Mouse (Mus musculus): ENCODE data around the gene Fyn. TPM values are rescaled to one million over a fixed set of nuclear protein-coding genes. Genes with fewer than 3 reads are reported as not detected.

Fyn gene
- polyA plus RNA-seq, 1 experiment from 2014 or later: 6.5 TPM

- ATAC-seq (no peak), DNase-seq (no peak)
- H3K9ac ChIP-seq (replicated peaks): no peak overlapping the region
- H3K4me2 ChIP-seq (ENCODE audit: low read depth, low read length): no peak overlapping the region
- peaks cover 6% of the 10 kb centered on the region for H3K4me1 ChIP-seq (ENCODE audit: insufficient read depth)
- WGBS (ENCODE audit: insufficient replicate concordance): 87% methylated on average over 5 of the region's 5 CpGs
- no peak overlapping the region for H3K27ac ChIP-seq (ENCODE audit: low read depth)
- H3K4me3 ChIP-seq (ENCODE audit: low read depth, low read length): no peak overlapping the region
- no peaks in the 10 kb centered on the region for H3K27me3 ChIP-seq (ENCODE audit: insufficient read depth, low read length)
- H3K36me3 ChIP-seq (replicated peaks; ENCODE audit: insufficient read depth, low read length): no peaks in the 10 kb centered on the region
- TF ChIP-seq CTCF (IDR thresholded peaks at IDR 0.05; ENCODE audit: low read depth) (no peak), EP300 (IDR thresholded peaks at IDR 0.05; ENCODE audit: low read depth) (no peak)
- no peaks in the 10 kb centered on the region for H3K9me3 ChIP-seq (ENCODE audit: low read length)
Observed at GRCm38 (mm10) chr10:39438905-39439304, 70.2 kb downstream of the Fyn start.

- TF ChIP-seq EP300 (IDR thresholded peaks at IDR 0.05; ENCODE audit: low read depth): no peak
- no peak for TF ChIP-seq CTCF (IDR thresholded peaks at IDR 0.05; ENCODE audit: low read depth)
- no peak overlapping the region for H3K4me3 ChIP-seq (ENCODE audit: low read depth, low read length)
- no peaks in the 10 kb centered on the region for H3K4me1 ChIP-seq (ENCODE audit: insufficient read depth)
- no peaks in the 10 kb centered on the region for H3K36me3 ChIP-seq (replicated peaks; ENCODE audit: insufficient read depth, low read length)
- no peak overlapping the region for H3K4me2 ChIP-seq (ENCODE audit: low read depth, low read length)
- no peaks in the 10 kb centered on the region for H3K27me3 ChIP-seq (ENCODE audit: insufficient read depth, low read length)
- H3K27ac ChIP-seq (ENCODE audit: low read depth): no peak overlapping the region
- H3K9ac ChIP-seq (replicated peaks): no peak overlapping the region
- ATAC-seq (no peak), DNase-seq (no peak)
- 78% methylated on average over 9 of the region's 9 CpGs for WGBS (ENCODE audit: insufficient replicate concordance)
- H3K9me3 ChIP-seq (ENCODE audit: low read length): no peaks in the 10 kb centered on the region
Observed at GRCm38 (mm10) chr10:39440506-39440905, 71.9 kb downstream of the Fyn start.

- Histone ChIP-seq H3K4me3 (ENCODE audit: low read depth, low read length) (no peak overlapping the region), H3K4me2 (ENCODE audit: low read depth, low read length) (no peak overlapping the region), H3K27ac (ENCODE audit: low read depth) (no peak overlapping the region), H3K27me3 (ENCODE audit: insufficient read depth, low read length) (no peaks in the 10 kb centered on the region), H3K9me3 (ENCODE audit: low read length) (no peaks in the 10 kb centered on the region), H3K9ac (replicated peaks) (no peak overlapping the region), H3K4me1 (ENCODE audit: insufficient read depth) (no peaks in the 10 kb centered on the region), H3K36me3 (replicated peaks; ENCODE audit: insufficient read depth, low read length) (no peaks in the 10 kb centered on the region)
- ATAC-seq (no peak), DNase-seq (no peak)
- TF ChIP-seq CTCF (IDR thresholded peaks at IDR 0.05; ENCODE audit: low read depth): 0 out of 2 replicates have a peak, but pooled peaks have one; percentile 13
- TF ChIP-seq EP300 (IDR thresholded peaks at IDR 0.05; ENCODE audit: low read depth): no peak
Observed at GRCm38 (mm10) chr10:39441636-39442035, 73.0 kb downstream of the Fyn start.

- 0 out of 2 replicates have a peak, but pooled peaks have one; percentile 28 for ATAC-seq
- Histone ChIP-seq H3K36me3 (replicated peaks; ENCODE audit: insufficient read depth, low read length) (no peaks in the 10 kb centered on the region), H3K9me3 (ENCODE audit: low read length) (no peaks in the 10 kb centered on the region), H3K4me3 (ENCODE audit: low read depth, low read length) (no peak overlapping the region), H3K27me3 (ENCODE audit: insufficient read depth, low read length) (no peaks in the 10 kb centered on the region), H3K27ac (ENCODE audit: low read depth) (no peak overlapping the region), H3K9ac (replicated peaks) (no peak overlapping the region), H3K4me2 (ENCODE audit: low read depth, low read length) (no peak overlapping the region), H3K4me1 (ENCODE audit: insufficient read depth) (no peaks in the 10 kb centered on the region)
- DNase-seq: no peak
- TF ChIP-seq CTCF (IDR thresholded peaks at IDR 0.05; ENCODE audit: low read depth) (no peak), EP300 (IDR thresholded peaks at IDR 0.05; ENCODE audit: low read depth) (no peak)
- 26% methylated on average over 2 of the region's 2 CpGs for WGBS (ENCODE audit: insufficient replicate concordance)
Observed at GRCm38 (mm10) chr10:39443122-39443521, 74.5 kb downstream of the Fyn start.

- H3K4me1 ChIP-seq (ENCODE audit: insufficient read depth): no peaks in the 10 kb centered on the region; the same call in 1 of the 2 replicates
- no peak for ATAC-seq
- H3K9me3 ChIP-seq (ENCODE audit: low read length): no peaks in the 10 kb centered on the region
- no peak overlapping the region for H3K27ac ChIP-seq (ENCODE audit: low read depth)
- H3K4me2 ChIP-seq (ENCODE audit: low read depth, low read length): no peak overlapping the region
- H3K27me3 ChIP-seq (ENCODE audit: insufficient read depth, low read length): no peaks in the 10 kb centered on the region
- no peak overlapping the region for H3K4me3 ChIP-seq (ENCODE audit: low read depth, low read length)
- H3K9ac ChIP-seq (replicated peaks): no peak overlapping the region
- H3K36me3 ChIP-seq (replicated peaks; ENCODE audit: insufficient read depth, low read length): no peaks in the 10 kb centered on the region
- DNase-seq: no peak
- TF ChIP-seq EP300 (IDR thresholded peaks at IDR 0.05; ENCODE audit: low read depth) (no peak), CTCF (IDR thresholded peaks at IDR 0.05; ENCODE audit: low read depth) (peak; percentile 46)
Observed at GRCm38 (mm10) chr10:39443947-39444346, 75.3 kb downstream of the Fyn start.

- 73% methylated on average over 11 of the region's 11 CpGs for WGBS (ENCODE audit: insufficient replicate concordance)
- peak; percentile 91 for ATAC-seq
- H3K27ac ChIP-seq (ENCODE audit: low read depth): peak overlapping the region; percentile 3; the same call in 1 of the 2 replicates
- H3K36me3 ChIP-seq (replicated peaks; ENCODE audit: insufficient read depth, low read length): no peaks in the 10 kb centered on the region
- H3K27me3 ChIP-seq (ENCODE audit: insufficient read depth, low read length): no peaks in the 10 kb centered on the region
- DNase-seq: peak; percentile 36
- no peak overlapping the region for H3K4me2 ChIP-seq (ENCODE audit: low read depth, low read length)
- H3K4me3 ChIP-seq (ENCODE audit: low read depth, low read length): no peak overlapping the region
- H3K9ac ChIP-seq (replicated peaks): no peak overlapping the region
- no peaks in the 10 kb centered on the region for H3K9me3 ChIP-seq (ENCODE audit: low read length)
- H3K4me1 ChIP-seq (ENCODE audit: insufficient read depth): peaks cover 5% of the 10 kb centered on the region
- no peak for TF ChIP-seq CTCF (IDR thresholded peaks at IDR 0.05; ENCODE audit: low read depth)
Observed at GRCm38 (mm10) chr10:39445870-39446269, 77.2 kb downstream of the Fyn start.

GRCm38 (mm10) chr10:39446706-39447105, 78.1 kb downstream of the Fyn start:
- Histone ChIP-seq H3K9me3 (ENCODE audit: low read length) (no peaks in the 10 kb centered on the region), H3K4me3 (ENCODE audit: low read depth, low read length) (no peak overlapping the region), H3K4me2 (ENCODE audit: low read depth, low read length) (no peak overlapping the region), H3K9ac (replicated peaks) (no peak overlapping the region), H3K36me3 (replicated peaks; ENCODE audit: insufficient read depth, low read length) (no peaks in the 10 kb centered on the region), H3K27ac (ENCODE audit: low read depth) (no peak overlapping the region), H3K4me1 (ENCODE audit: insufficient read depth) (peaks cover 5% of the 10 kb centered on the region), H3K27me3 (ENCODE audit: insufficient read depth, low read length) (no peaks in the 10 kb centered on the region)
- TF ChIP-seq EP300 (IDR thresholded peaks at IDR 0.05; ENCODE audit: low read depth) (no peak), CTCF (IDR thresholded peaks at IDR 0.05; ENCODE audit: low read depth) (no peak)
- ATAC-seq: no peak
- no peak for DNase-seq
- 86% methylated on average over 5 of the region's 5 CpGs for whole genome bisulfite sequencing (ENCODE audit: insufficient replicate concordance)

Measured in liver, postnatal 0 days (tissue).